Comparison of ENCODE assay signal across 30 mouse cellular contexts in genomic region chr5:29382776-29383175, GRCm38 (mm10). TPM values are rescaled to one million over a fixed set of nuclear protein-coding genes. Genes with fewer than 3 reads are reported as not detected.
DNase-seq lines count a peak whose midpoint lies in the region; ATAC-seq and TF ChIP-seq lines count a peak whose summit lies in the region.
"Had no signal": no experiment of that assay in that cellular context is flagged by ENCODE, and none has a peak within 500 bp of the region (broad histone marks: within the 10 kb centered on the region; RNA-seq: fewer than 3 reads in every experiment).

No protein-coding gene starts in this region.

- no peak overlapping the region for H3K9ac ChIP-seq in heart, postnatal 0 days (replicated peaks; ENCODE audit: low read depth, low read length)
- no peak overlapping the region for H3K9ac ChIP-seq in midbrain, postnatal 0 days (replicated peaks; ENCODE audit: low read length, poor library complexity, severe bottlenecking)
- H3K9ac ChIP-seq in stomach, postnatal 0 days (ENCODE audit: low read length), result no peak overlapping the region
- H3K9ac ChIP-seq: embryonic facial prominence, embryonic 13.5 days; forebrain, embryonic 12.5 days; heart, embryonic 12.5 days; hindbrain, embryonic 15.5 days; midbrain, embryonic 13.5 days; neural tube, embryonic 15.5 days had no signal

- no peak overlapping the region for H3K4me3 ChIP-seq in heart, postnatal 0 days (ENCODE audit: low read depth, low read length)
- no peak overlapping the region for H3K4me3 ChIP-seq in midbrain, postnatal 0 days (ENCODE audit: low read depth, low read length)
- H3K4me3 ChIP-seq in midbrain, embryonic 10.5 days, result no peak overlapping the region
- no peak overlapping the region for H3K4me3 ChIP-seq in stomach, postnatal 0 days (ENCODE audit: low read depth, low read length)
- H3K4me3 ChIP-seq: embryonic facial prominence, embryonic 13.5 days; forebrain, embryonic 12.5 days; heart, embryonic 12.5 days; hindbrain, embryonic 10.5 days; hindbrain, embryonic 15.5 days; megakaryocyte, embryonic 14.5 days; midbrain, embryonic 13.5 days; neural tube, embryonic 15.5 days had no signal

- TF ChIP-seq EP300 in heart, postnatal 0 days (IDR thresholded peaks at IDR 0.05; ENCODE audit: low read depth), result no peak
- TF ChIP-seq EP300 in stomach, postnatal 0 days (optimal IDR thresholded peaks at IDR 0.05), result no peak

- no peak for DNase-seq in heart, postnatal 0 days (ENCODE audit: low spot score)
- no peak for DNase-seq in heart, postnatal 4 days
- no peak for DNase-seq in midbrain, postnatal 0 days (ENCODE audit: low spot score)
- DNase-seq in midbrain, embryonic 10.5 days (ENCODE audit: low spot score), result no peak
- DNase-seq in ES-CJ7 (ENCODE audit: low read depth, low spot score), result peak; percentile 74
- no peak for DNase-seq in stomach, postnatal 0 days (ENCODE audit: low spot score)
- no peak for DNase-seq in right cerebral cortex, postnatal 14 days
- DNase-seq: adrenal gland, adult 8-10 months; cerebellum, adult 2 months; cerebellum, postnatal 14 days; gastrocnemius, postnatal 14 days; heart, adult 18-20 months; heart, postnatal 10 days; kidney, adult 2 months; layer of hippocampus, postnatal 36 days; lung, adult 18-20 months; lung, postnatal 4 days; right cerebral cortex, adult 18-20 months; right cerebral cortex, postnatal 4 days; thymus, postnatal 4 days had no signal

- peaks cover 7% of the 10 kb centered on the region; the same call in 1 of the 2 replicates for H3K4me1 ChIP-seq in heart, postnatal 0 days (ENCODE audit: control insufficient read depth, insufficient read depth)
- H3K4me1 ChIP-seq in midbrain, postnatal 0 days (ENCODE audit: insufficient read depth, low read length), result no peaks in the 10 kb centered on the region
- peaks cover 11% of the 10 kb centered on the region for H3K4me1 ChIP-seq in midbrain, embryonic 10.5 days
- peaks cover 3% of the 10 kb centered on the region; the same call in 1 of the 2 replicates for H3K4me1 ChIP-seq in stomach, postnatal 0 days (replicated peaks; ENCODE audit: control insufficient read depth, insufficient read depth)

- H3K4me2 ChIP-seq in heart, postnatal 0 days (ENCODE audit: low read depth, low read length), result no peak overlapping the region
- H3K4me2 ChIP-seq in midbrain, postnatal 0 days (ENCODE audit: low read depth, low read length, poor library complexity, severe bottlenecking), result no peak overlapping the region
- no peak overlapping the region for H3K4me2 ChIP-seq in stomach, postnatal 0 days (replicated peaks; ENCODE audit: low read depth)
- H3K4me2 ChIP-seq: embryonic facial prominence, embryonic 13.5 days; forebrain, embryonic 12.5 days; heart, embryonic 12.5 days; hindbrain, embryonic 15.5 days; midbrain, embryonic 13.5 days; neural tube, embryonic 15.5 days had no signal

- H3K9me3 ChIP-seq in heart, postnatal 0 days (replicated peaks; ENCODE audit: control insufficient read depth, low read length), result no peaks in the 10 kb centered on the region
- H3K9me3 ChIP-seq in midbrain, postnatal 0 days (ENCODE audit: low read length), result no peaks in the 10 kb centered on the region
- no peaks in the 10 kb centered on the region for H3K9me3 ChIP-seq in midbrain, embryonic 10.5 days (replicated peaks)
- H3K9me3 ChIP-seq in stomach, postnatal 0 days (ENCODE audit: control insufficient read depth, low read length), result no peaks in the 10 kb centered on the region
- H3K9me3 ChIP-seq: embryonic facial prominence, embryonic 13.5 days; forebrain, embryonic 12.5 days; heart, embryonic 12.5 days; hindbrain, embryonic 10.5 days; hindbrain, embryonic 15.5 days; megakaryocyte, embryonic 14.5 days; midbrain, embryonic 13.5 days; neural tube, embryonic 15.5 days had no signal

- H3K27me3 ChIP-seq in heart, postnatal 0 days (ENCODE audit: control insufficient read depth, insufficient read depth, low read length), result no peaks in the 10 kb centered on the region
- no peaks in the 10 kb centered on the region for H3K27me3 ChIP-seq in midbrain, postnatal 0 days (ENCODE audit: insufficient read depth, low read length)
- H3K27me3 ChIP-seq in midbrain, embryonic 10.5 days (ENCODE audit: low read depth, poor library complexity, severe bottlenecking), result no peaks in the 10 kb centered on the region; the same call in 1 of the 2 replicates
- no peaks in the 10 kb centered on the region for H3K27me3 ChIP-seq in stomach, postnatal 0 days (ENCODE audit: control insufficient read depth, insufficient read depth, low read length)
- H3K27me3 ChIP-seq: embryonic facial prominence, embryonic 13.5 days; hindbrain, embryonic 15.5 days; neural tube, embryonic 15.5 days had no signal

- no peak overlapping the region for H3K27ac ChIP-seq in heart, postnatal 0 days (ENCODE audit: low read depth)
- H3K27ac ChIP-seq in midbrain, postnatal 0 days (ENCODE audit: low read depth, low read length), result no peak overlapping the region
- H3K27ac ChIP-seq in midbrain, embryonic 10.5 days (replicated peaks), result no peak overlapping the region
- H3K27ac ChIP-seq in stomach, postnatal 0 days (replicated peaks), result no peak overlapping the region
- H3K27ac ChIP-seq: embryonic facial prominence, embryonic 13.5 days; forebrain, embryonic 12.5 days; hindbrain, embryonic 10.5 days; hindbrain, embryonic 15.5 days; midbrain, embryonic 13.5 days; neural tube, embryonic 15.5 days had no signal

- WGBS in heart, postnatal 0 days, result 70% methylated on average over 1 of the region's 1 CpGs
- 73% methylated on average over 1 of the region's 1 CpGs for WGBS in midbrain, postnatal 0 days
- whole genome bisulfite sequencing in midbrain, embryonic 10.5 days, result 71% methylated on average over 1 of the region's 1 CpGs
- WGBS in stomach, postnatal 0 days, result 82% methylated on average over 1 of the region's 1 CpGs

- ATAC-seq in heart, postnatal 0 days (ENCODE audit: insufficient read depth, low read depth), result no peak
- no peak for ATAC-seq in midbrain, postnatal 0 days (ENCODE audit: low FRiP score)
- no peak for ATAC-seq in stomach, postnatal 0 days (ENCODE audit: low FRiP score, low TSS enrichment)
- ATAC-seq: inflammation-experienced regulatory T-cells, adult 6 months; lung, postnatal 0 days; midbrain, embryonic 13.5 days had no signal

- no peaks in the 10 kb centered on the region for H3K36me3 ChIP-seq in heart, postnatal 0 days (replicated peaks; ENCODE audit: control insufficient read depth, insufficient read depth, low read length)
- H3K36me3 ChIP-seq in midbrain, postnatal 0 days (ENCODE audit: insufficient read depth, low read length), result no peaks in the 10 kb centered on the region
- H3K36me3 ChIP-seq in midbrain, embryonic 10.5 days, result no peaks in the 10 kb centered on the region
- H3K36me3 ChIP-seq in stomach, postnatal 0 days (ENCODE audit: control insufficient read depth, insufficient read depth, low read length), result no peaks in the 10 kb centered on the region
- H3K36me3 ChIP-seq: embryonic facial prominence, embryonic 13.5 days; forebrain, embryonic 12.5 days; heart, embryonic 12.5 days; hindbrain, embryonic 10.5 days; hindbrain, embryonic 15.5 days; midbrain, embryonic 13.5 days; neural tube, embryonic 15.5 days had no signal

- peak; percentile 31 for TF ChIP-seq CTCF in heart, postnatal 0 days (IDR thresholded peaks at IDR 0.05; ENCODE audit: low read depth)
- peak; percentile 15; the same call in 1 of the 2 replicates for TF ChIP-seq CTCF in midbrain, postnatal 0 days (IDR thresholded peaks at IDR 0.05)
- peak; percentile 27; the same call in 1 of the 2 replicates for TF ChIP-seq CTCF in stomach, postnatal 0 days (IDR thresholded peaks at IDR 0.05; ENCODE audit: low read depth)

RNA-seq across cellular contexts. Expression of gene Lmbr1, which starts 4.6 kb away (rescaled TPM):
- total RNA-seq in heart, postnatal 0 days (2014; rRNA removed; ENCODE audit: low replicate concordance), result 18.2 and 28.4 TPM in 2 replicates
- polyA plus RNA-seq in heart, postnatal 0 days (2015; fragmentation: Nextera tagmentation; extraction: Ambion mirVana), result 16.9 and 17.3 TPM in 2 replicates
- total RNA-seq in heart, postnatal 4 days (2021), result 10 to 100 TPM; 19.2 to 21.2 TPM
- total RNA-seq in midbrain, postnatal 0 days (2014; rRNA removed), result 32.3 and 39.5 TPM in 2 replicates
- polyA plus RNA-seq in midbrain, postnatal 0 days (2015; fragmentation: Nextera tagmentation; extraction: Ambion mirVana), result 44.0 and 45.4 TPM in 2 replicates
- polyA plus RNA-seq in midbrain, embryonic 10.5 days (2016; fragmentation: Nextera tagmentation; extraction: Ambion mirVana), result 9.8 and 12.2 TPM in 2 replicates
- 12.2 and 13.0 TPM in 2 replicates for polyA plus RNA-seq in stomach, postnatal 0 days (2015; fragmentation: Nextera tagmentation; extraction: Ambion mirVana)

RNA-seq across cellular contexts. Expression of gene Nom1, which starts 51.7 kb away (rescaled TPM):
- 3.0 and 19.9 TPM in 2 replicates for total RNA-seq in heart, postnatal 0 days (2014; rRNA removed; ENCODE audit: low replicate concordance)
- polyA plus RNA-seq in heart, postnatal 0 days (2015; fragmentation: Nextera tagmentation; extraction: Ambion mirVana), result 11.0 and 12.4 TPM in 2 replicates
- total RNA-seq in heart, postnatal 4 days (2021), result 10 to 100 TPM; 13.3 to 15.7 TPM
- 11.4 and 13.6 TPM in 2 replicates for total RNA-seq in midbrain, postnatal 0 days (2014; rRNA removed)
- 12.5 and 12.6 TPM in 2 replicates for polyA plus RNA-seq in midbrain, postnatal 0 days (2015; fragmentation: Nextera tagmentation; extraction: Ambion mirVana)
- polyA plus RNA-seq in midbrain, embryonic 10.5 days (2016; fragmentation: Nextera tagmentation; extraction: Ambion mirVana), result 27.7 and 33.7 TPM in 2 replicates
- polyA plus RNA-seq in stomach, postnatal 0 days (2015; fragmentation: Nextera tagmentation; extraction: Ambion mirVana), result 16.4 and 16.5 TPM in 2 replicates
